Mouse (Mus musculus) A20 (cell line): ENCODE measurements around the gene Ttc7b.

Experiments used
- DNase-seq: peaks from one replicate; pipeline ENCODE4 v3.0.0-alpha.2; 2011; ENCODE audit warnings: low read depth, low spot score

Ttc7b gene

GRCm38 (mm10) chr12:100455453-100455852 lies 65.2 kb downstream of the Ttc7b start:
- DNase-seq: no peak

GRCm38 (mm10) chr12:100447701-100448277 lies 72.8 kb downstream of the Ttc7b start:
- DNase-seq: no peak

GRCm38 (mm10) chr12:100447161-100447560 lies 73.5 kb downstream of the Ttc7b start:
- DNase-seq: no peak

- DNase-seq: peak; percentile 10
Observed at GRCm38 (mm10) chr12:100445686-100446085, 74.9 kb downstream of the Ttc7b start.

GRCm38 (mm10) chr12:100445271-100445670 lies 75.4 kb downstream of the Ttc7b start:
- DNase-seq: peak; percentile 81

- DNase-seq: no peak
Observed at GRCm38 (mm10) chr12:100444671-100445165, 75.9 kb downstream of the Ttc7b start.

GRCm38 (mm10) chr12:100443452-100443851 lies 77.2 kb downstream of the Ttc7b start:
- no peak for DNase-seq

- DNase-seq: no peak
Observed at GRCm38 (mm10) chr12:100441609-100442008, 79.0 kb downstream of the Ttc7b start.

- no peak for DNase-seq
Observed at GRCm38 (mm10) chr12:100439883-100440282, 80.7 kb downstream of the Ttc7b start.

- no peak for DNase-seq
Observed at GRCm38 (mm10) chr12:100439145-100439755, 81.4 kb downstream of the Ttc7b start.

GRCm38 (mm10) chr12:100438509-100438908 lies 82.1 kb downstream of the Ttc7b start:
- no peak for DNase-seq

GRCm38 (mm10) chr12:100437862-100438261 lies 82.8 kb downstream of the Ttc7b start:
- DNase-seq: no peak

- DNase-seq: no peak
Observed at GRCm38 (mm10) chr12:100435763-100436162, 84.9 kb downstream of the Ttc7b start.

GRCm38 (mm10) chr12:100431830-100432229 lies 88.8 kb downstream of the Ttc7b start:
- DNase-seq: no peak

- DNase-seq: no peak
Observed at GRCm38 (mm10) chr12:100429414-100430114, 91.1 kb downstream of the Ttc7b start.

GRCm38 (mm10) chr12:100428183-100428582 lies 92.4 kb downstream of the Ttc7b start:
- DNase-seq: no peak

- DNase-seq: no peak
Observed at GRCm38 (mm10) chr12:100426212-100426611, 94.4 kb downstream of the Ttc7b start.

- no peak for DNase-seq
Observed at GRCm38 (mm10) chr12:100425028-100425427, 95.6 kb downstream of the Ttc7b start.

- DNase-seq: peak; percentile 13
Observed at GRCm38 (mm10) chr12:100422286-100422820, 98.3 kb downstream of the Ttc7b start.

- DNase-seq: peak; percentile 63
Observed at GRCm38 (mm10) chr12:100421538-100421937, 99.1 kb downstream of the Ttc7b start.

- no peak for DNase-seq
Observed at GRCm38 (mm10) chr12:100420903-100421302, 99.7 kb downstream of the Ttc7b start.
